Mouse (Mus musculus): ENCODE measurements around the gene 9530068E07Rik. TPM values are rescaled to one million over a fixed set of nuclear protein-coding genes. Genes with fewer than 3 reads are reported as not detected.

9530068E07Rik gene
- polyA plus RNA-seq, 1 experiment, result 124 TPM

DNA sequence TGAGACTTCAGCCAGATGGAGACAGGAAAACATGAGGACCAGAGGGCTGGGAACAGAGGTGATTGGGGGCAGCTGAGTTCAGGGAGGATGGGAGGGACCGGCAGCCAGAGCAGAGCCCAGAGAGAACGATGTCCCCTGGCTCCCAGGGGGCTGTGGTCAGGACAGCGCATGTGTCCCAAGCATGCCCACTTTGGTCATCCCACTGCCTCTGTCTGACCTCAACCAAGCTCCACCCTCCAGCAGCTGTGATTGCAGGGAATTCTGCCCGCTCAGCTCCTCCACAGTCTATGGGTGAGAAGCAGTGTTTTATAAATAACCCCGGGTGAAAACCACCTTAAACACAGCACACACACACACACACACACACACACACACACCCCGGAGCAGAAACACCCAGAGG lies 33.2 kb downstream of the 9530068E07Rik start:
- Histone ChIP-seq H3K4me1 (replicated peaks; ENCODE audit: control insufficient read depth, insufficient read depth, low read length) (no peaks in the 10 kb centered on the region), H3K4me3 (ENCODE audit: control insufficient read depth, insufficient read depth, low read length) (no peak overlapping the region), H3K36me3 (ENCODE audit: control insufficient read depth, insufficient read depth, low read length) (no peaks in the 10 kb centered on the region), H3K27ac (ENCODE audit: control insufficient read depth, insufficient read depth, low read length) (no peak overlapping the region), H3K27me3 (ENCODE audit: control insufficient read depth, insufficient read depth, low read length) (no peaks in the 10 kb centered on the region)
- WGBS, result 72% methylated on average over 6 of the region's 6 CpGs
- no peak for TF ChIP-seq POLR2A (IDR thresholded peaks at IDR 0.05; ENCODE audit: control insufficient read depth, extremely low read depth, insufficient read depth, low read length, poor library complexity)
- TF ChIP-seq CTCF (IDR thresholded peaks at IDR 0.05; ENCODE audit: borderline replicate concordance, control insufficient read depth, extremely low read depth, insufficient read depth, low read length, poor library complexity), result no peak
- no peak for DNase-seq

DNA sequence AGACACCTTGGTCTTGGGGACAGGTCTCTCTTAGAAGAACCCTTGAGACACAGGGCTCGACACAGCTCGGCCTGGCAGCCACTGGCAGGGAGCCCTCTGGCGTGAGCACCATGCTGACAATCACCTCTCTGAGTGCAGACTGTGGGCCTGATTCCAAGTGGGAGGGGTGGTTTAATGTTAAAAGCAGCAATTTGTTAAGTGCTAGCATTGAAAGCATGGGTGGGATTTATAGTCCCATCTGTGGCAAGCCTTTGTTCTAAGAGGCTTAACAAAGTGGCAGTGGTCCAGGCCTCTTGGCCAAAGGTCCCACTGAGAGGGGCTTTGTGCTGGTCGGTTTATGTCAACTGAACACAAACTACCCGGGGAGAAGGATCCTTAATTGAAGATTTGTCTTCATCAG lies 35.4 kb downstream of the 9530068E07Rik start:
- Histone ChIP-seq H3K36me3 (ENCODE audit: control insufficient read depth, insufficient read depth, low read length) (no peaks in the 10 kb centered on the region), H3K4me3 (ENCODE audit: control insufficient read depth, insufficient read depth, low read length) (no peak overlapping the region), H3K4me1 (replicated peaks; ENCODE audit: control insufficient read depth, insufficient read depth, low read length) (no peaks in the 10 kb centered on the region), H3K27me3 (ENCODE audit: control insufficient read depth, insufficient read depth, low read length) (no peaks in the 10 kb centered on the region), H3K27ac (ENCODE audit: control insufficient read depth, insufficient read depth, low read length) (no peak overlapping the region)
- no peak for DNase-seq
- no peak for TF ChIP-seq POLR2A (IDR thresholded peaks at IDR 0.05; ENCODE audit: control insufficient read depth, extremely low read depth, insufficient read depth, low read length, poor library complexity)
- no peak for TF ChIP-seq CTCF (IDR thresholded peaks at IDR 0.05; ENCODE audit: borderline replicate concordance, control insufficient read depth, extremely low read depth, insufficient read depth, low read length, poor library complexity)
- 88% methylated on average over 5 of the region's 5 CpGs for WGBS

DNA sequence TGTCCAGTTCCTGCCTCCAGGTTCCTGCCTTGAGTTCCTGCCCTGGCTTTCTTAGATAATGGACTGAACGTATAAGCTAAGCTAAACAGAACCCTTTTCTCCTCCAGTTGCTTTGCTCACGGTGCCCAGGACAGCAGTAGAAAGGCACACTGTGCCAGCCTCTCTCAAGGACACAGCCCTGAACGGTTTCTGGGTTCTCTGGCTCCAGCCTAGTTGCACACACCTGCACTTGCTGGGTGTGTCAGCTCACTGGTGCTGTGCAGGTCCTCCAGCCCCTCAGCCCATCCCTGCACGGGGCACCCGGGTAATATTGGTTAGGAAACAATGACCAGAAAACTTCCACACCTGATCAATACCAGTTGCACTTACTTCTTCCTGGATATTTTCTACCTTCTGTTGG lies 35.9 kb downstream of the 9530068E07Rik start:
- WGBS, result 94% methylated on average over 5 of the region's 5 CpGs
- H3K27me3 ChIP-seq (ENCODE audit: control insufficient read depth, insufficient read depth, low read length), result no peaks in the 10 kb centered on the region
- no peak overlapping the region for H3K4me3 ChIP-seq (ENCODE audit: control insufficient read depth, insufficient read depth, low read length)
- H3K27ac ChIP-seq (ENCODE audit: control insufficient read depth, insufficient read depth, low read length), result no peak overlapping the region
- no peak for DNase-seq
- H3K4me1 ChIP-seq (replicated peaks; ENCODE audit: control insufficient read depth, insufficient read depth, low read length), result no peaks in the 10 kb centered on the region
- H3K36me3 ChIP-seq (ENCODE audit: control insufficient read depth, insufficient read depth, low read length), result no peaks in the 10 kb centered on the region
- TF ChIP-seq CTCF (IDR thresholded peaks at IDR 0.05; ENCODE audit: borderline replicate concordance, control insufficient read depth, extremely low read depth, insufficient read depth, low read length, poor library complexity) (no peak), POLR2A (IDR thresholded peaks at IDR 0.05; ENCODE audit: control insufficient read depth, extremely low read depth, insufficient read depth, low read length, poor library complexity) (no peak)

DNA sequence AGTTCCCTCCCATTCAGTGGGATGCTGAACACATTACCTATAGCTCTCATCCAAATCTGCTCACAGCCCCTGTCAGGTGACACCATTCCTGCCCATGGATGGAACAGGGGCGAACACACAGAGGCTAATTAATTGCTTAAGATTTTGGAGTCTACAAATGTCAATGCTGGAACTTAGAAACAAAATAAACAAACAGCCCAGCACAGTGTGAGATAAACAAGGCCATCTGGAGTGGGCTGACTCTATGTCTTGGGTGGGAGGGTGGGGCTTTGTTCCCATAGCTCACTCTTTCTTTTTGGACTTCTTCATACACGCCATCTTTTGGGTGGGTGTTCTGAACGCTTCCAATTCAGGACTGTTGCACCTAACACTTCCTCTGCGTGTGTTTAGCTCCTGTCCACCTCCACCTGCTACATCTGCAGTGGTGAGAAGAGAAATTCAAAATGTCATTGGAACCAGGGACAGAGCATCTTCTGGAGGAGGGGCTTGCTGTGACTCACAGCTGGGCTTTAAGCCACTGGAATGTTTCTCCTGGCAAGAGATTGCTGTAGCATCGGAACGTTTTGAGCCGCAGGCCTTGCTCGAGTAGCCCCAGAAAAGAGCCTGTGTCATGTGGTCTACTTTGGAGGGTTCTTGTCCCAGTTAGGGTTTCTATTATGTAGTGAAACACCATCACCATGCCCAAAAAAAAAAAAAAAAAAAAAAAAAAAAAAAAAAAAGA lies 37.0 kb downstream of the 9530068E07Rik start:
- 85% methylated on average over 8 of the region's 8 CpGs for WGBS
- Histone ChIP-seq H3K4me3 (ENCODE audit: control insufficient read depth, insufficient read depth, low read length) (no peak overlapping the region), H3K36me3 (ENCODE audit: control insufficient read depth, insufficient read depth, low read length) (no peaks in the 10 kb centered on the region), H3K27me3 (ENCODE audit: control insufficient read depth, insufficient read depth, low read length) (no peaks in the 10 kb centered on the region), H3K27ac (ENCODE audit: control insufficient read depth, insufficient read depth, low read length) (no peak overlapping the region), H3K4me1 (replicated peaks; ENCODE audit: control insufficient read depth, insufficient read depth, low read length) (peaks cover 2% of the 10 kb centered on the region)
- no peak for TF ChIP-seq CTCF (IDR thresholded peaks at IDR 0.05; ENCODE audit: borderline replicate concordance, control insufficient read depth, extremely low read depth, insufficient read depth, low read length, poor library complexity)
- TF ChIP-seq POLR2A (IDR thresholded peaks at IDR 0.05; ENCODE audit: control insufficient read depth, extremely low read depth, insufficient read depth, low read length, poor library complexity), result no peak
- DNase-seq, result no peak

DNA sequence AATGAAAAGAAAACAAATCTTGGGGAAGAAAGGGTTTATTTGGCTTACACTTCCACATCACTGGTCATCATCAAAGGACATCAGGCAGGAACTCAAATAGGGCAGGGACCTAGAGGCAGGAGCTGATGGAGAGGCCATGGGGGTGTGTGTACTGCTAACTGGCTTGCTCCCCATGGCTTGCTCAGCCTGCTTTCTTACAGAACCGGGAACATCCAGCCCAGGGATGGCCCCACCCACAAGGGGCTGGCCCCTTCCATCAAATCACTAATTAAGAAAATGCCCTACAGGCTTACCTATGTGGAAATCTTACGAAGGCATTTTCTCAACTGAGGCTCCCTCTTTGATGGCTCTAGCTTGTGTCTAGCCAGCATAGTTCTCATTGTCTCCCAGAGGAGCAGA lies 37.6 kb downstream of the 9530068E07Rik start:
- WGBS, result 87% methylated on average over 2 of the region's 2 CpGs
- H3K36me3 ChIP-seq (ENCODE audit: control insufficient read depth, insufficient read depth, low read length), result no peaks in the 10 kb centered on the region
- no peak for TF ChIP-seq CTCF (IDR thresholded peaks at IDR 0.05; ENCODE audit: borderline replicate concordance, control insufficient read depth, extremely low read depth, insufficient read depth, low read length, poor library complexity)
- no peak for TF ChIP-seq POLR2A (IDR thresholded peaks at IDR 0.05; ENCODE audit: control insufficient read depth, extremely low read depth, insufficient read depth, low read length, poor library complexity)

DNA sequence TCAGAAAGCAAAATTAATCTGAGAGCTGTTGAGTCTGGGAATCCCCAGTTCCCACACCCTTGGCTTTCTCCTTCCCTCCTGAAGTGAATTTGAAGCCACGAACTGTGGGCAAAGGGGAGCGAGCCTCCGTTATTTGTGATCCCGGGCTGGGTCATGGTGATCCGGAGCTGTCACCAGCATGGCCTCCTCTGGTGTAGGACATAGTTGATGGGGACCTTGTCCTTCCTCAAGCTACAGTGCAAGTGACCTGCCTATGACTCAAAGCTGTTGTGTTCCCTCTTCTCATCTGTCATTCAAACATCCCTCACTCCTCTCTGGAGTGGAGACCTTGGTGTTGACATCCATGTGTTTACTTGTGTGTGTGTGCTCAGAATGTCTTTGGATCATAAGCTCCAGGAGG lies 39.2 kb downstream of the 9530068E07Rik start:
- TF ChIP-seq CTCF (IDR thresholded peaks at IDR 0.05; ENCODE audit: borderline replicate concordance, control insufficient read depth, extremely low read depth, insufficient read depth, low read length, poor library complexity), result no peak
- no peak for TF ChIP-seq POLR2A (IDR thresholded peaks at IDR 0.05; ENCODE audit: control insufficient read depth, extremely low read depth, insufficient read depth, low read length, poor library complexity)
- no peak overlapping the region for H3K4me3 ChIP-seq (ENCODE audit: control insufficient read depth, insufficient read depth, low read length)
- no peaks in the 10 kb centered on the region for H3K36me3 ChIP-seq (ENCODE audit: control insufficient read depth, insufficient read depth, low read length)
- peaks cover 6% of the 10 kb centered on the region for H3K4me1 ChIP-seq (replicated peaks; ENCODE audit: control insufficient read depth, insufficient read depth, low read length)
- H3K27ac ChIP-seq (ENCODE audit: control insufficient read depth, insufficient read depth, low read length), result no peak overlapping the region
- H3K27me3 ChIP-seq (ENCODE audit: control insufficient read depth, insufficient read depth, low read length), result no peaks in the 10 kb centered on the region
- 92% methylated on average over 5 of the region's 5 CpGs for WGBS
- DNase-seq, result no peak

More for the DNA sequence above, 37.6 kb downstream of the 9530068E07Rik start:
- no peak overlapping the region for H3K27ac ChIP-seq (ENCODE audit: control insufficient read depth, insufficient read depth, low read length)
- no peak for DNase-seq
- no peaks in the 10 kb centered on the region for H3K27me3 ChIP-seq (ENCODE audit: control insufficient read depth, insufficient read depth, low read length)
- no peak overlapping the region for H3K4me3 ChIP-seq (ENCODE audit: control insufficient read depth, insufficient read depth, low read length)
- peaks cover 6% of the 10 kb centered on the region for H3K4me1 ChIP-seq (replicated peaks; ENCODE audit: control insufficient read depth, insufficient read depth, low read length)

All from thymus, adult 2 months (tissue).